8 mouse cellular contexts compared by ENCODE assay signal in genomic region chr2:60283751-60284466, GRCm38 (mm10). TPM values are rescaled to one million over a fixed set of nuclear protein-coding genes. Genes with fewer than 3 reads are reported as not detected.
DNase-seq lines count a peak whose midpoint lies in the region; ATAC-seq and TF ChIP-seq lines count a peak whose summit lies in the region.

No protein-coding gene starts in this region.

- peak; percentile 80 for DNase-seq in adrenal gland, postnatal 25 days
- DNase-seq in heart, adult 8-10 months (ENCODE audit: low spot score) = peak; percentile 58
- DNase-seq in kidney, adult 2 months = peak; percentile 84
- peak; percentile 72 for DNase-seq in limb, embryonic 10.5 days (ENCODE audit: low spot score)
- peak; percentile 57 for DNase-seq in midbrain, embryonic 10.5 days (ENCODE audit: low spot score)
- DNase-seq in right cerebral cortex, postnatal 36 days (ENCODE audit: low spot score in 2 of 2) = peak; percentile 70 to 79
- DNase-seq in urinary bladder, postnatal 4 days (ENCODE audit: low spot score in 2 of 2) = peak; percentile 53 to 71

- no peaks in the 10 kb centered on the region for H3K36me3 ChIP-seq in embryonic facial prominence, embryonic 12.5 days
- no peaks in the 10 kb centered on the region for H3K36me3 ChIP-seq in kidney, adult 2 months (ENCODE audit: control insufficient read depth, insufficient read depth, low read length)
- no peaks in the 10 kb centered on the region for H3K36me3 ChIP-seq in limb, embryonic 10.5 days
- H3K36me3 ChIP-seq in midbrain, embryonic 10.5 days = no peaks in the 10 kb centered on the region

- H3K4me3 ChIP-seq in embryonic facial prominence, embryonic 12.5 days = peak overlapping the region; percentile 47
- H3K4me3 ChIP-seq in kidney, adult 2 months (ENCODE audit: insufficient read depth, low read depth, low read length) = peak overlapping the region; percentile 81
- peak overlapping the region; percentile 57 for H3K4me3 ChIP-seq in limb, embryonic 10.5 days
- H3K4me3 ChIP-seq in midbrain, embryonic 10.5 days = peak overlapping the region; percentile 62

- peak overlapping the region; percentile 75 for H3K4me2 ChIP-seq in embryonic facial prominence, embryonic 12.5 days (replicated peaks)

- no peaks in the 10 kb centered on the region for H3K9me3 ChIP-seq in embryonic facial prominence, embryonic 12.5 days
- H3K9me3 ChIP-seq in limb, embryonic 10.5 days (replicated peaks) = no peaks in the 10 kb centered on the region
- H3K9me3 ChIP-seq in midbrain, embryonic 10.5 days (replicated peaks) = no peaks in the 10 kb centered on the region

- under 1% methylated on average over 41 of the region's 42 CpGs for WGBS in embryonic facial prominence, embryonic 12.5 days
- under 1% methylated on average over 42 of the region's 42 CpGs for WGBS in kidney, adult 2 months
- 1% methylated on average over 42 of the region's 42 CpGs for WGBS in limb, embryonic 10.5 days
- WGBS in midbrain, embryonic 10.5 days = 1% methylated on average over 42 of the region's 42 CpGs

- peak overlapping the region; percentile 47 for H3K9ac ChIP-seq in embryonic facial prominence, embryonic 12.5 days

- ATAC-seq in embryonic facial prominence, embryonic 12.5 days (ENCODE audit: insufficient number of reproducible peaks, insufficient read depth, low FRiP score, low TSS enrichment) = peak; percentile 91

- no peaks in the 10 kb centered on the region for H3K27me3 ChIP-seq in embryonic facial prominence, embryonic 12.5 days
- H3K27me3 ChIP-seq in kidney, adult 2 months (replicated peaks; ENCODE audit: control insufficient read depth, insufficient read depth, low read length) = no peaks in the 10 kb centered on the region
- peaks cover 11% of the 10 kb centered on the region for H3K27me3 ChIP-seq in limb, embryonic 10.5 days (ENCODE audit: low read depth, poor library complexity, severe bottlenecking)
- peaks cover 41% of the 10 kb centered on the region for H3K27me3 ChIP-seq in midbrain, embryonic 10.5 days (ENCODE audit: low read depth, poor library complexity, severe bottlenecking)

- TF ChIP-seq POLR2A in kidney, adult 2 months (IDR thresholded peaks at IDR 0.05; ENCODE audit: low read depth, low read length) = no peak

- no peaks in the 10 kb centered on the region; the same call in 1 of the 2 replicates for H3K4me1 ChIP-seq in embryonic facial prominence, embryonic 12.5 days
- H3K4me1 ChIP-seq in kidney, adult 2 months (ENCODE audit: control insufficient read depth, insufficient read depth, low read length) = no peaks in the 10 kb centered on the region; the same call in 1 of the 2 replicates
- H3K4me1 ChIP-seq in limb, embryonic 10.5 days = peaks cover 15% of the 10 kb centered on the region
- peaks cover 18% of the 10 kb centered on the region for H3K4me1 ChIP-seq in midbrain, embryonic 10.5 days

- no peak overlapping the region; the same call in 1 of the 2 replicates for H3K27ac ChIP-seq in embryonic facial prominence, embryonic 12.5 days
- peak overlapping the region; percentile 71 for H3K27ac ChIP-seq in kidney, adult 2 months (ENCODE audit: insufficient read depth, low read depth, low read length)
- peak overlapping the region; percentile 80 for H3K27ac ChIP-seq in limb, embryonic 10.5 days
- peak overlapping the region; percentile 78 for H3K27ac ChIP-seq in midbrain, embryonic 10.5 days (replicated peaks)

- no peak for TF ChIP-seq CTCF in kidney, adult 2 months (conservative IDR thresholded peaks at IDR 0.05; ENCODE audit: insufficient read depth, insufficient read length, low read depth, low read length)

RNA-seq across cellular contexts. Expression of gene Cd302, which starts 0.4 kb away (rescaled TPM):
- total RNA-seq in adrenal gland, postnatal 25 days (2021) = 27.6 and 27.7 TPM in 2 replicates
- 34.2 and 37.9 TPM in 2 replicates for polyA plus RNA-seq in embryonic facial prominence, embryonic 12.5 days (2016; fragmentation: Nextera tagmentation; extraction: Ambion mirVana)
- 1 to 10 TPM; 8.1 to 9.3 (median 8.9) TPM for total RNA-seq in heart, adult 8-10 months (2022)
- 37.3 and 47.4 TPM in 2 replicates for polyA plus RNA-seq in kidney, adult 2 months (2012; rRNA removed)
- polyA plus RNA-seq in limb, embryonic 10.5 days (2016; fragmentation: Nextera tagmentation; extraction: Ambion mirVana) = 22.3 and 23.5 TPM in 2 replicates
- 17.2 and 17.4 TPM in 2 replicates for polyA plus RNA-seq in midbrain, embryonic 10.5 days (2016; fragmentation: Nextera tagmentation; extraction: Ambion mirVana)
